Mouse (Mus musculus) hindbrain, embryonic 11.5 days (tissue): Measurements from ENCODE around the gene Zfp451. TPM values are rescaled to one million over a fixed set of nuclear protein-coding genes. Genes with fewer than 3 reads are reported as not detected.

ENCODE experiments used
- ATAC-seq: fragments of 200-750 bp; cut with Nextera tagmentation; 2 replicates; pipeline ENCODE4 v1.8.0; 2017; ENCODE audit warnings: mild to moderate bottlenecking, moderate TSS enrichment, moderate library complexity; ENCODE audit not compliant: low FRiP score
- DNase-seq: peaks from one replicate; pipeline ENCODE4 v3.0.0-alpha.2; 2015; ENCODE audit warnings: low spot score
- H3K27ac ChIP-seq: fragments of 300-500 bp; sonication (generic); 2 replicates; pipeline ENCODE4 v1.5.1; 2014; ENCODE audit warnings: mild to moderate bottlenecking, low read depth, low read length
- H3K27me3 ChIP-seq: fragments of 300-500 bp; sonication (generic); 2 replicates; pipeline ENCODE4 v1.6.1; 2014; ENCODE audit warnings: mild to moderate bottlenecking, low read length, moderate library complexity, mixed read lengths; ENCODE audit not compliant: control insufficient read depth, insufficient read depth
- H3K36me3 ChIP-seq: fragments of 300-500 bp; sonication (generic); 2 replicates; pipeline ENCODE4 v1.6.1; 2014; ENCODE audit warnings: mild to moderate bottlenecking, low read length, moderate library complexity, mixed read lengths; ENCODE audit not compliant: control insufficient read depth, insufficient read depth
- H3K4me1 ChIP-seq: fragments of 300-500 bp; sonication (generic); replicated peaks from 2 replicates; pipeline ENCODE4 v1.6.1; 2014; ENCODE audit warnings: low read length, mixed read lengths; ENCODE audit not compliant: control insufficient read depth, insufficient read depth
- H3K4me2 ChIP-seq: fragments of 300-500 bp; sonication (generic); replicated peaks from 2 replicates; pipeline ENCODE4 v1.6.1; 2014; ENCODE audit warnings: mild to moderate bottlenecking, low read depth, low read length
- H3K4me3 ChIP-seq: fragments of 300-500 bp; sonication (generic); 2 replicates; pipeline ENCODE4 v1.5.1; 2014; ENCODE audit warnings: low read depth, low read length
- H3K9ac ChIP-seq: fragments of 300-500 bp; sonication (generic); 2 replicates; pipeline ENCODE4 v1.6.1; 2014; ENCODE audit warnings: low read depth, low read length
- H3K9me3 ChIP-seq: fragments of 300-500 bp; sonication (generic); 2 replicates; pipeline ENCODE4 v1.6.1; 2016; ENCODE audit warnings: low read length; ENCODE audit not compliant: control insufficient read depth
- WGBS: fragments of 180-500 bp; shearing (Covaris S2); extraction: QIAGEN DNeasy Blood & Tissue Kit; methylation state at CpG from one replicate; pipeline ENCODE4 v1.1.7; 2014; 5-methylcytosine and 5-hydroxymethylcytosine counted together
- polyA plus RNA-seq: library from polyadenylated mRNA; unstranded; fragments of >200 nt; fragmentation: Nextera tagmentation; extraction: Ambion mirVana; gene quantifications from 2 replicates; pipeline ENCODE4 v1.2.1, GENCODE M21; 2014

Gene Zfp451
- polyA plus RNA-seq, 1 experiment from 2014 or later: 46.3 TPM

- Histone ChIP-seq H3K4me2 (no peak overlapping the region), H3K9me3 (no peaks in the 10 kb centered on the region), H3K27me3 (no peaks in the 10 kb centered on the region), H3K4me3 (no peak overlapping the region), H3K27ac (no peak overlapping the region), H3K36me3 (peaks cover 3% of the 10 kb centered on the region; the same call in 1 of the 2 replicates), H3K4me1 (no peaks in the 10 kb centered on the region), H3K9ac (no peak overlapping the region)
- no peak for DNase-seq
- 77% methylated on average over 3 of the region's 3 CpGs for WGBS
- no peak for ATAC-seq
Observed at GRCm38 (mm10) chr1:33788493-33788892, 25.9 kb downstream of the Zfp451 start.

- no peak overlapping the region for H3K27ac ChIP-seq
- H3K9ac ChIP-seq: no peak overlapping the region
- H3K36me3 ChIP-seq: peaks cover 4% of the 10 kb centered on the region; the same call in 1 of the 2 replicates
- no peak overlapping the region for H3K4me3 ChIP-seq
- no peaks in the 10 kb centered on the region for H3K4me1 ChIP-seq
- no peaks in the 10 kb centered on the region for H3K27me3 ChIP-seq
- ATAC-seq: no peak
- H3K9me3 ChIP-seq: no peaks in the 10 kb centered on the region
- no peak overlapping the region for H3K4me2 ChIP-seq
- WGBS: 85% methylated on average over 5 of the region's 5 CpGs
- DNase-seq: no peak
Observed at GRCm38 (mm10) chr1:33788072-33788471, 26.3 kb downstream of the Zfp451 start.

DNA sequence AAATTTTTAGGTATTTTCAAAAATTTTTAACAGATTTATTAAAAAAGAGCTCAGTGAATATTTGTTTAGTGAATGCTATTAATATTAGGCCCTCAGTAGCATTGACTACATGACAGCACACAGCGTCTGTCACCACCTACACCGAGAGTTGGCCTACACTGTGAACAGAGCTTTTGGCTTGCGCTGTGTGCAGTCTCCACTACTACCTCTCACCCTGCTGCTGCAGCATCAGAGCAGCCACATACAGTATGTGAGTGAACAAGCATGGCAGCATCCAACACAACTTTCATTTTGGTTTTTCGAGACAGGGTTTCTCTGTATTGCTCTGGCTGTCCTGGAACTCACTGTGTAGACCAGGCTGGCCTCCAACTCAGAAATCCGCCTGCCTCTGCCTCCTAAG is 29.8 kb downstream of the Zfp451 start:
- Histone ChIP-seq H3K4me3 (no peak overlapping the region), H3K4me1 (no peaks in the 10 kb centered on the region), H3K9me3 (no peaks in the 10 kb centered on the region), H3K9ac (no peak overlapping the region), H3K27me3 (no peaks in the 10 kb centered on the region), H3K27ac (no peak overlapping the region), H3K4me2 (no peak overlapping the region), H3K36me3 (peaks cover 4% of the 10 kb centered on the region; the same call in 1 of the 2 replicates)
- WGBS: 95% methylated on average over 5 of the region's 5 CpGs
- ATAC-seq (no peak), DNase-seq (no peak)

DNA sequence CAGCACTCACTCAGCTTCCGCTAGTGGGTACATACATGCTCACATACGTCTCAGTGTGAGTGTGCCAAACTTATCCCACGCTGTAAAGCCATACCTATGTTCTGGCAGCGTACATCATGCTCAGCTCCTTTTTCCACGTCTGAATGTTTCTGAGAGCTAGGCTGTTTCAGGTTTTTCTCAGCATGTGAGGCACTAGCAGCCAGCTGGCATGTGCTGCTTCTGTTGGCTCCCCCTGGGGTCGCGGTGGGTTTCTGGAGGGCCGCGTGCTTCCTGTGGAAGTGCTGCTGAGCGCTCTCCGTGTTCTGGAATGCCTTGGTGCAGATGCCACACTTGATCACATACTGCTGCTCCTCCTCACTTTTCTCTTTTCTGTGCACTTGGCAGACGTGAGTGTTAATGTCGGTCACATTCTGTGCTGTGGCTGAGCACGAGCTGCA is 38.2 kb downstream of the Zfp451 start:
- WGBS: 82% methylated on average over 14 of the region's 14 CpGs
- DNase-seq: no peak

DNA sequence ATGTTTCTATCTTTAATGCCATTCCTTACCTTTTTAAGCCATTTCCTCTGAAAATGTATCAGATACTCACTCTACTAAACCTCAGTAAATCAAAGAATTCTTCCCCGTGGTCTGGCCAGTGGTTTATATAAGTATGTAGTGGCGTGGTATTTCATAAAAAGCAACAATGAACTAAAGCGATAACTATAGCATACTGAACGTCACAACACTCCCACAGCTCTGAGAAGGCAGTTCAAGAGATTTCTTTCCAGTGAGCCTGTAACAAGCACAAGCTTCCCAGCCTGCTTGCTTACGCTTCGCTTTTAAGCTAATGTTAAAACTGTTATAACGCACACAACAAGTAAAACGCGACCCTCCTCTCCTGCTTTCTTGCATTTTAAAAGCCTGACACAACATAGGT is 42.3 kb downstream of the Zfp451 start:
- no peak for ATAC-seq
- Histone ChIP-seq H3K9me3 (no peaks in the 10 kb centered on the region), H3K27me3 (no peaks in the 10 kb centered on the region), H3K36me3 (no peaks in the 10 kb centered on the region), H3K4me2 (no peak overlapping the region), H3K9ac (no peak overlapping the region), H3K4me3 (no peak overlapping the region), H3K27ac (no peak overlapping the region), H3K4me1 (no peaks in the 10 kb centered on the region)
- no peak for DNase-seq
- 95% methylated on average over 9 of the region's 9 CpGs for WGBS

More for the DNA sequence above, 38.2 kb downstream of the Zfp451 start:
- Histone ChIP-seq H3K4me2 (no peak overlapping the region), H3K27ac (no peak overlapping the region), H3K9ac (no peak overlapping the region), H3K9me3 (no peaks in the 10 kb centered on the region), H3K27me3 (no peaks in the 10 kb centered on the region), H3K4me1 (no peaks in the 10 kb centered on the region), H3K36me3 (no peaks in the 10 kb centered on the region), H3K4me3 (no peak overlapping the region)
- no peak for ATAC-seq

DNA sequence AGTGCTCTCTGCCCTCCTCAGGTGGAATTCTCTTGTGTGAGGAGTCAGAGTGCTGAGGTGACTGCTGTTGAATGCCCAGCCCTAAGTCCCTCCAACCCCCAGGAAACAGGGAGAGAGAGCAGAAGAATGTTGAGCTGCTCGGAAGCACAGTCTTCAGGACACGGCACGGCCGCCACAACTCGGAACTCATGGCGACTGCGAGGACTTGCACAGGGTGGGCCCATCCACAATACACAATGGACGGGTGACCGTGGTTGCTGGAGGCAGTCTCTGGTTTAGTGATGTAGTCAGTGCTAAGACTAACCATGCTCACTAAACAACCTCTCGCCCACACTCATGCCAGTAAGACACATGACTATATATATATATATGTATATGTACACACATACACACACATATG is 42.8 kb downstream of the Zfp451 start:
- Histone ChIP-seq H3K4me2 (no peak overlapping the region), H3K27me3 (no peaks in the 10 kb centered on the region), H3K9ac (no peak overlapping the region), H3K27ac (no peak overlapping the region), H3K36me3 (no peaks in the 10 kb centered on the region), H3K4me1 (no peaks in the 10 kb centered on the region), H3K4me3 (no peak overlapping the region), H3K9me3 (no peaks in the 10 kb centered on the region)
- no peak for ATAC-seq
- 93% methylated on average over 10 of the region's 10 CpGs for WGBS
- no peak for DNase-seq

DNA sequence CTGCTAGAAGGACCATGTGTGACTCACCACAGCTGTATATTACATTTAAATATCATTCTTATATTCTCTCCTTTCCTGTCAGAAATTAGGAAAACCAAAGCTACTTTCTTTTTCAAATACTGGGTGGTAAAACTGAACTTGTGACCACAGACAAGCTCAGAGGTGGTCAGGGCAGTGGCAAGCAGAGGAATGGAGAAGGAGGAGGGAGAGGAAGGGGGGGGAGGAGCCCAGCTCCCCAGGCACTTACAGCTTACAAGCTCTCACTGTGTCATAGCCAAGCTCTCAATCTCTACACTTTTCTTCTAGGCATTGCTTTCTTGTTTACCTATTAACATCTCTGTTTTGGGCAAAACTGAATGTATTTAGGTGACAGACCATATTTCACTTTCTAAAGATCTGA is 45.6 kb downstream of the Zfp451 start:
- no peaks in the 10 kb centered on the region for H3K36me3 ChIP-seq
- H3K4me3 ChIP-seq: no peak overlapping the region
- no peaks in the 10 kb centered on the region for H3K27me3 ChIP-seq
- no peak for ATAC-seq
- no peaks in the 10 kb centered on the region for H3K9me3 ChIP-seq
- H3K27ac ChIP-seq: no peak overlapping the region
- no peaks in the 10 kb centered on the region for H3K4me1 ChIP-seq
- H3K9ac ChIP-seq: no peak overlapping the region
- H3K4me2 ChIP-seq: no peak overlapping the region
- no peak for DNase-seq

- WGBS: 80% methylated on average over 1 of the region's 1 CpGs
- H3K27me3 ChIP-seq: no peaks in the 10 kb centered on the region
- H3K9ac ChIP-seq: no peak overlapping the region
- DNase-seq (no peak), ATAC-seq (no peak)
- H3K4me2 ChIP-seq: no peak overlapping the region
- H3K4me3 ChIP-seq: no peak overlapping the region
- H3K36me3 ChIP-seq: no peaks in the 10 kb centered on the region
- H3K9me3 ChIP-seq: no peaks in the 10 kb centered on the region
- H3K27ac ChIP-seq: no peak overlapping the region
- no peaks in the 10 kb centered on the region for H3K4me1 ChIP-seq
Observed at GRCm38 (mm10) chr1:33768091-33768787, 46.2 kb downstream of the Zfp451 start.
